Mouse (Mus musculus) intestine, embryonic 14.5 days (tissue): ENCODE measurements around the gene St6galnac3. TPM values are rescaled to one million over a fixed set of nuclear protein-coding genes. Genes with fewer than 3 reads are reported as not detected.

Source experiments
- ATAC-seq: fragments of 200-750 bp; cut with Nextera tagmentation; replicated peaks from 2 replicates; pipeline ENCODE4 v1.8.0; 2017; ENCODE audit warnings: low read depth, moderate number of reproducible peaks, moderate TSS enrichment, moderate library complexity; ENCODE audit not compliant: low FRiP score, low TSS enrichment
- DNase-seq: peaks from one replicate; pipeline ENCODE4 v3.0.0-alpha.2; 2018; ENCODE audit warnings: low spot score
- H3K27ac ChIP-seq: fragments of 300-500 bp; sonication (generic); 2 replicates; pipeline ENCODE4 v1.5.1; 2014; ENCODE audit warnings: low read depth, mild to moderate bottlenecking, control low read depth
- H3K27me3 ChIP-seq: fragments of 300-500 bp; sonication (generic); replicated peaks from 2 replicates; pipeline ENCODE4 v1.6.1; 2014; ENCODE audit warnings: low read length, control low read depth; ENCODE audit not compliant: control insufficient read depth, insufficient read depth
- H3K36me3 ChIP-seq: fragments of 300-500 bp; sonication (generic); 2 replicates; pipeline ENCODE4 v1.6.1; 2014; ENCODE audit warnings: low read length, control low read depth; ENCODE audit not compliant: control insufficient read depth, insufficient read depth
- H3K4me1 ChIP-seq: fragments of 300-500 bp; sonication (generic); replicated peaks from 2 replicates; pipeline ENCODE4 v1.6.1; 2014; ENCODE audit warnings: low read length, control low read depth, mixed read lengths; ENCODE audit not compliant: control insufficient read depth, insufficient read depth
- H3K4me2 ChIP-seq: fragments of 300-500 bp; sonication (generic); 2 replicates; pipeline ENCODE4 v1.6.1; 2014; ENCODE audit warnings: low read length
- H3K4me3 ChIP-seq: fragments of 300-500 bp; sonication (generic); 2 replicates; pipeline ENCODE4 v1.5.1; 2014; ENCODE audit warnings: low read depth, low read length, control low read depth, mixed read lengths
- H3K9ac ChIP-seq: fragments of 300-500 bp; sonication (generic); 2 replicates; pipeline ENCODE4 v1.6.1; 2014; ENCODE audit warnings: mild to moderate bottlenecking, low read length
- H3K9me3 ChIP-seq: fragments of 300-500 bp; sonication (generic); 2 replicates; pipeline ENCODE4 v1.6.1; 2016; ENCODE audit warnings: low read length, control low read depth; ENCODE audit not compliant: control insufficient read depth
- WGBS: fragments of 180-500 bp; shearing (Covaris S2); extraction: QIAGEN DNeasy Blood & Tissue Kit; methylation state at CpG from one replicate; pipeline ENCODE4 v1.1.7; 2014; 5-methylcytosine and 5-hydroxymethylcytosine counted together
- polyA plus RNA-seq: library from polyadenylated mRNA; unstranded; fragments of >200 nt; fragmentation: Nextera tagmentation; extraction: Ambion mirVana; gene quantifications from 2 replicates; pipeline ENCODE4 v1.2.1, GENCODE M21; 2014

Gene St6galnac3
- polyA plus RNA-seq, 1 experiment from 2014 or later = 45.5 TPM

GRCm38 (mm10) chr3:153189685-153190467, 535.1 kb downstream of the St6galnac3 start:
- no peak for ATAC-seq
- no peaks in the 10 kb centered on the region for H3K4me1 ChIP-seq
- DNase-seq = no peak
- H3K27me3 ChIP-seq = no peaks in the 10 kb centered on the region
- no peak overlapping the region for H3K4me2 ChIP-seq
- H3K36me3 ChIP-seq = no peaks in the 10 kb centered on the region
- no peak overlapping the region for H3K9ac ChIP-seq
- H3K4me3 ChIP-seq = no peak overlapping the region
- WGBS = 94% methylated on average over 6 of the region's 6 CpGs
- no peak overlapping the region for H3K27ac ChIP-seq
- H3K9me3 ChIP-seq = no peaks in the 10 kb centered on the region

GRCm38 (mm10) chr3:153188224-153188623, 536.8 kb downstream of the St6galnac3 start:
- ATAC-seq (no peak), DNase-seq (no peak)
- H3K4me3 ChIP-seq = no peak overlapping the region
- WGBS = 71% methylated on average over 2 of the region's 2 CpGs
- no peaks in the 10 kb centered on the region for H3K36me3 ChIP-seq
- no peaks in the 10 kb centered on the region for H3K4me1 ChIP-seq
- H3K9ac ChIP-seq = no peak overlapping the region
- H3K27me3 ChIP-seq = no peaks in the 10 kb centered on the region
- H3K4me2 ChIP-seq = no peak overlapping the region
- no peak overlapping the region for H3K27ac ChIP-seq
- no peaks in the 10 kb centered on the region for H3K9me3 ChIP-seq

- H3K36me3 ChIP-seq = no peaks in the 10 kb centered on the region
- no peak for DNase-seq
- no peaks in the 10 kb centered on the region for H3K4me1 ChIP-seq
- H3K27me3 ChIP-seq = no peaks in the 10 kb centered on the region
- ATAC-seq = no peak
- no peak overlapping the region for H3K9ac ChIP-seq
- H3K4me2 ChIP-seq = no peak overlapping the region
- 71% methylated on average over 3 of the region's 3 CpGs for WGBS
- no peak overlapping the region for H3K4me3 ChIP-seq
- H3K27ac ChIP-seq = no peak overlapping the region
- no peaks in the 10 kb centered on the region for H3K9me3 ChIP-seq
These were observed 539.9 kb downstream of the St6galnac3 start for GRCm38 (mm10) chr3:153185117-153185516.

- Histone ChIP-seq H3K4me3 (no peak overlapping the region), H3K9ac (no peak overlapping the region), H3K4me2 (no peak overlapping the region), H3K4me1 (no peaks in the 10 kb centered on the region), H3K36me3 (no peaks in the 10 kb centered on the region), H3K27ac (no peak overlapping the region), H3K27me3 (no peaks in the 10 kb centered on the region), H3K9me3 (no peaks in the 10 kb centered on the region)
- no peak for ATAC-seq
- WGBS = 61% methylated on average over 6 of the region's 6 CpGs
- DNase-seq = no peak
These were observed 543.7 kb downstream of the St6galnac3 start for GRCm38 (mm10) chr3:153181242-153181641.

GRCm38 (mm10) chr3:153176749-153177148, 548.2 kb downstream of the St6galnac3 start:
- Histone ChIP-seq H3K4me2 (no peak overlapping the region), H3K4me3 (no peak overlapping the region), H3K4me1 (no peaks in the 10 kb centered on the region), H3K27me3 (no peaks in the 10 kb centered on the region), H3K9ac (no peak overlapping the region), H3K27ac (no peak overlapping the region), H3K9me3 (no peaks in the 10 kb centered on the region), H3K36me3 (no peaks in the 10 kb centered on the region)
- DNase-seq (no peak), ATAC-seq (no peak)
- WGBS = 82% methylated on average over 4 of the region's 4 CpGs

- H3K27ac ChIP-seq = no peak overlapping the region
- no peak overlapping the region for H3K4me3 ChIP-seq
- H3K36me3 ChIP-seq = no peaks in the 10 kb centered on the region
- H3K4me1 ChIP-seq = no peaks in the 10 kb centered on the region
- ATAC-seq (no peak), DNase-seq (no peak)
- no peaks in the 10 kb centered on the region for H3K27me3 ChIP-seq
- 51% methylated on average over 6 of the region's 6 CpGs for WGBS
- no peak overlapping the region for H3K9ac ChIP-seq
- no peaks in the 10 kb centered on the region for H3K9me3 ChIP-seq
- H3K4me2 ChIP-seq = no peak overlapping the region
These were observed 548.6 kb downstream of the St6galnac3 start for GRCm38 (mm10) chr3:153176325-153176724.

- no peak overlapping the region for H3K4me3 ChIP-seq
- ATAC-seq (no peak), DNase-seq (peak; percentile 20)
- H3K27ac ChIP-seq = no peak overlapping the region
- H3K9me3 ChIP-seq = no peaks in the 10 kb centered on the region
- no peak overlapping the region for H3K4me2 ChIP-seq
- no peaks in the 10 kb centered on the region for H3K36me3 ChIP-seq
- WGBS = 74% methylated on average over 11 of the region's 11 CpGs
- no peaks in the 10 kb centered on the region for H3K4me1 ChIP-seq
- no peak overlapping the region for H3K9ac ChIP-seq
- H3K27me3 ChIP-seq = no peaks in the 10 kb centered on the region
These were observed 550.5 kb downstream of the St6galnac3 start for GRCm38 (mm10) chr3:153174336-153175033.

- H3K4me2 ChIP-seq = no peak overlapping the region
- H3K9me3 ChIP-seq = no peaks in the 10 kb centered on the region
- DNase-seq = peak; percentile 15
- 80% methylated on average over 2 of the region's 2 CpGs for WGBS
- no peaks in the 10 kb centered on the region for H3K4me1 ChIP-seq
- no peaks in the 10 kb centered on the region for H3K36me3 ChIP-seq
- H3K4me3 ChIP-seq = no peak overlapping the region
- no peak overlapping the region for H3K27ac ChIP-seq
- no peak for ATAC-seq
- H3K9ac ChIP-seq = no peak overlapping the region
- H3K27me3 ChIP-seq = no peaks in the 10 kb centered on the region
These were observed 551.4 kb downstream of the St6galnac3 start for GRCm38 (mm10) chr3:153173567-153173966.
